Mouse (Mus musculus): ENCODE data around the gene Celf5. TPM values are rescaled to one million over a fixed set of nuclear protein-coding genes. Genes with fewer than 3 reads are reported as not detected.

Gene Celf5
- polyA plus RNA-seq, 1 experiment from 2014 or later, result 61.3 TPM

GRCm38 (mm10) chr10:81485060-81485449 is 2.5 kb upstream of the Celf5 start:
- no peaks in the 10 kb centered on the region for H3K27me3 ChIP-seq
- H3K4me2 ChIP-seq, result no peak overlapping the region
- H3K4me3 ChIP-seq, result no peak overlapping the region
- H3K4me1 ChIP-seq (replicated peaks), result peaks cover 34% of the 10 kb centered on the region
- 26% methylated on average over 2 of the region's 2 CpGs for WGBS
- peaks cover 43% of the 10 kb centered on the region for H3K36me3 ChIP-seq
- H3K27ac ChIP-seq, result peak overlapping the region; percentile 74
- peak overlapping the region; percentile 49 for H3K9ac ChIP-seq
- ATAC-seq (ENCODE audit: low FRiP score), result no peak
- no peaks in the 10 kb centered on the region for H3K9me3 ChIP-seq

GRCm38 (mm10) chr10:81484441-81485059 is 2.0 kb upstream of the Celf5 start:
- H3K4me1 ChIP-seq (replicated peaks), result peaks cover 39% of the 10 kb centered on the region
- peaks cover 38% of the 10 kb centered on the region for H3K36me3 ChIP-seq
- H3K4me3 ChIP-seq, result no peak overlapping the region
- no peak for ATAC-seq (ENCODE audit: low FRiP score)
- no peak overlapping the region for H3K4me2 ChIP-seq
- WGBS, result 48% methylated on average over 6 of the region's 6 CpGs
- H3K27ac ChIP-seq, result peak overlapping the region; percentile 74
- no peaks in the 10 kb centered on the region for H3K9me3 ChIP-seq
- peak overlapping the region; percentile 49 for H3K9ac ChIP-seq
- H3K27me3 ChIP-seq, result no peaks in the 10 kb centered on the region

DNA sequence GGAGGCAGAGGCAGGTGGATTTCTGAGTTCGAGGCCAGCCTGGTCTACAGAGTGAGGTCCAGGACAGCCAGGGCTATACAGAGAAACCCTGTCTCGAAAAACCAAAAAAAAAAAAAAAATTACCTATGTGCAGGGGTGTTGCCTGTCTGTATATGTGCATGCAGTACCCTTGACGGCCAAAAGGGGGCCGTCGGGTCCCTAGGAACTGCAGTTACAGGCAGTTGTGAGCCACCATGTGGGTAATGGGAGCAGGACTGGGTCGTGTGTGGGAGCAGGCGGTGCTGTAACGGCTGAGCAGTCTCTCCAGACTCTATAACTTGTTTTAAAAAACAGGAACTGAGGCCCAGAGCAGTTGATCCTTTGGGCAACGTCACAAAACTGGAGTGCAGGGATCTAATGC is 1.5 kb upstream of the Celf5 start:
- no peak overlapping the region for H3K4me3 ChIP-seq
- no peak for ATAC-seq (ENCODE audit: low FRiP score)
- peaks cover 32% of the 10 kb centered on the region for H3K36me3 ChIP-seq
- H3K27me3 ChIP-seq, result 0 out of 2 replicates have a peak, but pooled peaks cover 1% of the 10 kb centered on the region
- H3K4me1 ChIP-seq (replicated peaks), result peaks cover 43% of the 10 kb centered on the region
- peak overlapping the region; percentile 74 for H3K27ac ChIP-seq
- H3K9ac ChIP-seq, result no peak overlapping the region
- WGBS, result 22% methylated on average over 9 of the region's 9 CpGs
- H3K4me2 ChIP-seq, result no peak overlapping the region
- no peaks in the 10 kb centered on the region for H3K9me3 ChIP-seq

- H3K9ac ChIP-seq, result peak overlapping the region; percentile 91
- ATAC-seq (ENCODE audit: low FRiP score), result peak; percentile 47
- H3K4me1 ChIP-seq (replicated peaks), result peaks cover 64% of the 10 kb centered on the region
Observed at GRCm38 (mm10) chr10:81481605-81482532, 640 bp downstream of the Celf5 start.

GRCm38 (mm10) chr10:81474461-81474860 is 8.0 kb downstream of the Celf5 start:
- no peaks in the 10 kb centered on the region for H3K9me3 ChIP-seq
- H3K9ac ChIP-seq, result no peak overlapping the region
- H3K4me2 ChIP-seq, result no peak overlapping the region
- WGBS, result 85% methylated on average over 10 of the region's 10 CpGs
- peaks cover 37% of the 10 kb centered on the region for H3K27me3 ChIP-seq
- peaks cover 25% of the 10 kb centered on the region for H3K36me3 ChIP-seq
- peaks cover 69% of the 10 kb centered on the region for H3K4me1 ChIP-seq (replicated peaks)
- H3K27ac ChIP-seq, result peak overlapping the region; percentile 94; the same call in 1 of the 2 replicates
- no peak overlapping the region for H3K4me3 ChIP-seq
- no peak for ATAC-seq (ENCODE audit: low FRiP score)

More at GRCm38 (mm10) chr10:81481605-81482532, 640 bp downstream of the Celf5 start:
- peak overlapping the region; percentile 68 for H3K4me2 ChIP-seq
- H3K27ac ChIP-seq, result peak overlapping the region; percentile 90
- H3K36me3 ChIP-seq, result peaks cover 19% of the 10 kb centered on the region
- WGBS, result 3% methylated on average over 35 of the region's 35 CpGs
- H3K27me3 ChIP-seq, result peaks cover 15% of the 10 kb centered on the region
- no peaks in the 10 kb centered on the region for H3K9me3 ChIP-seq
- H3K4me3 ChIP-seq, result peak overlapping the region; percentile 72

- under 1% methylated on average over 22 of the region's 22 CpGs for WGBS
Observed at GRCm38 (mm10) chr10:81473003-81473451, 9.5 kb downstream of the Celf5 start.

GRCm38 (mm10) chr10:81472403-81473002 is 10.0 kb downstream of the Celf5 start:
- WGBS, result 1% methylated on average over 17 of the region's 18 CpGs
- Histone ChIP-seq H3K36me3 (peaks cover 43% of the 10 kb centered on the region), H3K4me2 (peak overlapping the region; percentile 74), H3K27me3 (peaks cover 41% of the 10 kb centered on the region), H3K9ac (peak overlapping the region; percentile 79), H3K27ac (peak overlapping the region; percentile 94), H3K9me3 (no peaks in the 10 kb centered on the region), H3K4me3 (peak overlapping the region; percentile 45), H3K4me1 (replicated peaks) (peaks cover 51% of the 10 kb centered on the region)
- ATAC-seq (ENCODE audit: low FRiP score), result peak; percentile 44

More at GRCm38 (mm10) chr10:81473003-81473451, 9.5 kb downstream of the Celf5 start:
- peak overlapping the region; percentile 94 for H3K27ac ChIP-seq
- peak; percentile 84 for ATAC-seq (ENCODE audit: low FRiP score)
- H3K9me3 ChIP-seq, result no peaks in the 10 kb centered on the region
- H3K4me2 ChIP-seq, result peak overlapping the region; percentile 74
- peaks cover 56% of the 10 kb centered on the region for H3K4me1 ChIP-seq (replicated peaks)
- peak overlapping the region; percentile 79 for H3K9ac ChIP-seq
- H3K36me3 ChIP-seq, result peaks cover 39% of the 10 kb centered on the region
- peaks cover 42% of the 10 kb centered on the region for H3K27me3 ChIP-seq
- H3K4me3 ChIP-seq, result peak overlapping the region; percentile 45

GRCm38 (mm10) chr10:81470454-81470853 is 12.1 kb downstream of the Celf5 start:
- H3K4me3 ChIP-seq, result no peak overlapping the region
- peaks cover 43% of the 10 kb centered on the region for H3K4me1 ChIP-seq (replicated peaks)
- H3K4me2 ChIP-seq, result 0 out of 2 replicates have a peak overlapping the region, but pooled peaks have one; percentile 8
- H3K27ac ChIP-seq, result no peak overlapping the region
- 50% methylated on average over 18 of the region's 18 CpGs for WGBS
- H3K36me3 ChIP-seq, result peaks cover 48% of the 10 kb centered on the region
- H3K9me3 ChIP-seq, result no peaks in the 10 kb centered on the region
- no peak overlapping the region for H3K9ac ChIP-seq
- no peak for ATAC-seq (ENCODE audit: low FRiP score)
- H3K27me3 ChIP-seq, result peaks cover 41% of the 10 kb centered on the region

- H3K4me1 ChIP-seq (replicated peaks), result peaks cover 46% of the 10 kb centered on the region
- H3K27ac ChIP-seq, result no peak overlapping the region
- H3K9me3 ChIP-seq, result no peaks in the 10 kb centered on the region
- ATAC-seq (ENCODE audit: low FRiP score), result no peak
- H3K9ac ChIP-seq, result peak overlapping the region; percentile 24; the same call in 1 of the 2 replicates
- no peak overlapping the region for H3K4me2 ChIP-seq
- 77% methylated on average over 5 of the region's 5 CpGs for WGBS
- H3K27me3 ChIP-seq, result peaks cover 49% of the 10 kb centered on the region
- no peak overlapping the region for H3K4me3 ChIP-seq
- H3K36me3 ChIP-seq, result peaks cover 46% of the 10 kb centered on the region
Observed at GRCm38 (mm10) chr10:81469253-81469652, 13.3 kb downstream of the Celf5 start.

DNA sequence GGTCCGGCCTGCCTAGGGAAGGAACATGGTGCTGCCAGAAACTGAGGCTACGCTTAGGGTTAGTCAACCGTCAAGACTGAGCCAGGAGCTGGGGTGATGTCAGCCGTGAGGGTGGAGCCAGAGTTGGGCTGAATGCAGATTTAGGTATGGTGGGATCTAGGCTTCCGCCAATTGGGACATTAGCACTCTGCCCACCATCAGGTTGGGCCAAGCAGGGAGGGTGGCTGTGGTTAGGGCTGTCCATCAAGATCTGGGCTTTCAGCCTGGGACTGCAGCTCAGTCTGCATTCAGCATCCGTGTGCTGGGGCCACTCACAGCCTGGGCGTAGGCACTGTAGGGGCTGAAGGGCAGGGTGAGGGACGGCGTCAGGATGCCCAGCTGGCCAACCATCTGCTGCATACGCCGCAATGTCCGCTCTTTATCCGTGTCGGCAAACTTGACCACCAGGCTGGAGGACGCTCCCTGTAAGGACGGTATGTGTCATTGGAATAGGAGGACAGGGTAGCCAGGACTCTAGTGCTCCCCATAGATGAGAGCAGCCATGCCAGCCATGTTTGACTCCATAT is 14.8 kb downstream of the Celf5 start:
- no peak overlapping the region for H3K4me2 ChIP-seq
- no peak for ATAC-seq (ENCODE audit: low FRiP score)
- H3K27ac ChIP-seq, result no peak overlapping the region
- H3K9me3 ChIP-seq, result no peaks in the 10 kb centered on the region
- H3K9ac ChIP-seq, result no peak overlapping the region
- H3K27me3 ChIP-seq, result peaks cover 61% of the 10 kb centered on the region
- 84% methylated on average over 16 of the region's 16 CpGs for WGBS
- peaks cover 41% of the 10 kb centered on the region for H3K4me1 ChIP-seq (replicated peaks)
- H3K4me3 ChIP-seq, result no peak overlapping the region
- peaks cover 58% of the 10 kb centered on the region for H3K36me3 ChIP-seq

- ATAC-seq (ENCODE audit: low FRiP score), result no peak
- Histone ChIP-seq H3K9ac (no peak overlapping the region), H3K27ac (no peak overlapping the region), H3K4me2 (no peak overlapping the region), H3K4me1 (replicated peaks) (peaks cover 32% of the 10 kb centered on the region), H3K9me3 (no peaks in the 10 kb centered on the region), H3K36me3 (peaks cover 67% of the 10 kb centered on the region), H3K27me3 (peaks cover 70% of the 10 kb centered on the region), H3K4me3 (no peak overlapping the region)
- 73% methylated on average over 14 of the region's 14 CpGs for WGBS
Observed at GRCm38 (mm10) chr10:81466881-81467280, 15.6 kb downstream of the Celf5 start.

GRCm38 (mm10) chr10:81466066-81466465 is 16.4 kb downstream of the Celf5 start:
- no peak overlapping the region for H3K9ac ChIP-seq
- ATAC-seq (ENCODE audit: low FRiP score), result no peak
- peaks cover 78% of the 10 kb centered on the region for H3K27me3 ChIP-seq
- WGBS, result 75% methylated on average over 2 of the region's 2 CpGs
- H3K4me3 ChIP-seq, result no peak overlapping the region
- H3K4me2 ChIP-seq, result no peak overlapping the region
- no peaks in the 10 kb centered on the region for H3K9me3 ChIP-seq
- no peak overlapping the region for H3K27ac ChIP-seq
- H3K4me1 ChIP-seq (replicated peaks), result peaks cover 26% of the 10 kb centered on the region
- H3K36me3 ChIP-seq, result peaks cover 73% of the 10 kb centered on the region

Measured in hindbrain, embryonic 13.5 days (tissue).